Mouse (Mus musculus) cerebellum, adult (tissue): ENCODE data around the gene Lrrc1.
"Not testable (repeated sequence)": the region's sequence is repeated elsewhere in the genome, so short reads cannot be mapped to it uniquely, and the experiment has no call there.

ENCODE experiments used
- ATAC-seq: cut with Nextera tagmentation; 2 replicates; pipeline ENCODE4 v1.9.2; 2017; ENCODE audit warnings: mild to moderate bottlenecking, moderate library complexity, mixed read lengths; ENCODE audit not compliant: insufficient number of reproducible peaks, low FRiP score, low TSS enrichment

Lrrc1 gene

DNA sequence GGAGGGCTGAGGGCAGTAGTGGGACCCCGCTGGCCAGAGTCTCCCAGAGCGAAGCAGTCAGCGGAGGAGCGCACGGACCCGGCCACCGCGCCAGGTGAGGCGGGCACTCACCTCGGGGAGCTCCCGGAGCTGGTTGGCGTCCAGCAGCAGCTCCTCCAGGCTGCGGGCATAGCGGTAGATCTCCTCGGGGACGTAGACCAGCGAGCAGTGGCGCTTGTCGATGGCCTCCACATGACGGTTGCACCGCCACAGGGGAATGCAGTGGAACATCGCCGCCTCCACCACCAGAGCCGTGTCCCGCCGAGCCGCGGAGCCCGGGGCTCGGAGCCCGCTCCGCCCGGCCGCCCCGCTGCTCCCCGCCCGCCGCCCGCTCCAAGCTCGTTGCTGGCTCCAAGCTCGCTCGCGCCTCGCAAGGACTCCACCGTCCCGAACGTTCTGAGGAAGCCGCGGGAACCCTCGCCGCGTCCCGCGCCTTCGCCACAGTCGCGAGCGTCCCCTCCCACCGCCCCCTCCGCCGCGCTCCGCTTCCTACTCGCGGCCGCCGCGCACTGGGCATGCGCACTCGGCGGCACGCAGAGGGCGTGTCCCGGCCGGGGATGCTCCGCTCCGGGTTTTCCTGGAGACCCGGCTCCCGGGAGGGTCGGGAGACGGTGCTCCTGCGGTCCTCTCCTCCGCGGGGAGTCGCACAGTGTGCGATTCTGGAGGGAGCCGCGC lies at the start of gene Lrrc1:
Gene Lrrc1 (minus strand): TSS at position 517 of the 714 bp plus-strand sequence.
- peak; percentile 74 for ATAC-seq

DNA sequence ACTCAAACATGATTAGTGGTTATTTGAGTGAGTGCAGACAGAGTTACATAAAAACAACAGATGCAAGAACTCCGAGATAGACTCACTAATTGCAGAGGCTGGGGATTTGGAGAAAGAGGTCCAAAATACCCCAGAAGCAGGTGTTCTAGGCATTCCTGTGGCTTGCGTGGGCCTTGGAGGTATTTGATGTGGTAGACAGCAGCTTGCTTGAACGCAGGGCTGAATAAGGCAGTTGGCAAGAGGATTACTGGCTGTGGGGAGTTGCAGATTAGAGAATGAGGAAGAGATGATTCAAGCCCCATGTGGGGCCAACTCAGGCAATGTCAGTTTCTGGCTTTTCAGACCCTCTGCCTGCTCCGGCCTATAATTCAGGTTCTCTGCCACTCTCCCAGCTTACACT lies 47.8 kb upstream of the Lrrc1 start:
- ATAC-seq = no peak

DNA sequence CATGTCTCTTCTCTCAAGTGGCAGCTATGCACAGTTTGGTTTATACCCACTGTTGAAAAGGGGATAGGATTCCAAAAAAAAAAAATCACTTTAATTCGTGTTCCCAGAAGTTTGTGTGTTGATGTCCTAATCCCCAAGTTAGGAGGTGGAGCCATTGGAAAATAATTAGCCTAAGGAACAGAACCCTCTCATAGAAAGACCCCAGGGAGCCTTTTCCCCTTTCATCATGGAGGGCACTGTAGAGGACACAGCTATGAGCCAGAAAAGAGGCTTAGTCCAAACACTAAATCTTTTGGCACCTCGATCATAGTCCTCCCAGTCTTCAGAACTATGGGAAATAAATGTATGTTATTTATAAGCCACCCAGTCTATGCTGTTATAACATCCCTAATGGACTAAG lies 44.8 kb upstream of the Lrrc1 start:
- ATAC-seq = no peak

DNA sequence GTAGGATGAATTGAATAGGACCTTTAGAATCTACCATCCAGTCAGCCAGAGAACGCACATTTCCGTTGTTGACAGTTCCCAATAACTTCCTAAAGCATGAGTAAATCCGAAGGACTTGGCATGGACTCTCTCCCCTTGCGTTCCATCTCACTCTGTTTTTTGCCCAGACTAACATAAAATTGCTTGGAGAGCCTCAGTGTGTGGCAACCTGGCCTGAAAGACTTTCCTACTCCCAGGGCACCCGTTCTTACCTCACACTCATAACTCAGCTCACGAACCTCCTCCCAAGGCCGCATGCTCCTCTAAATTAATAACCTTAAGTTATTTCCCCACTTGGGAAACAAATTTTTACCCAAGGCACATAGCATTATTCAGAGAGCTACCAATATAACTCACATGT lies 42.9 kb upstream of the Lrrc1 start:
- ATAC-seq = no peak

DNA sequence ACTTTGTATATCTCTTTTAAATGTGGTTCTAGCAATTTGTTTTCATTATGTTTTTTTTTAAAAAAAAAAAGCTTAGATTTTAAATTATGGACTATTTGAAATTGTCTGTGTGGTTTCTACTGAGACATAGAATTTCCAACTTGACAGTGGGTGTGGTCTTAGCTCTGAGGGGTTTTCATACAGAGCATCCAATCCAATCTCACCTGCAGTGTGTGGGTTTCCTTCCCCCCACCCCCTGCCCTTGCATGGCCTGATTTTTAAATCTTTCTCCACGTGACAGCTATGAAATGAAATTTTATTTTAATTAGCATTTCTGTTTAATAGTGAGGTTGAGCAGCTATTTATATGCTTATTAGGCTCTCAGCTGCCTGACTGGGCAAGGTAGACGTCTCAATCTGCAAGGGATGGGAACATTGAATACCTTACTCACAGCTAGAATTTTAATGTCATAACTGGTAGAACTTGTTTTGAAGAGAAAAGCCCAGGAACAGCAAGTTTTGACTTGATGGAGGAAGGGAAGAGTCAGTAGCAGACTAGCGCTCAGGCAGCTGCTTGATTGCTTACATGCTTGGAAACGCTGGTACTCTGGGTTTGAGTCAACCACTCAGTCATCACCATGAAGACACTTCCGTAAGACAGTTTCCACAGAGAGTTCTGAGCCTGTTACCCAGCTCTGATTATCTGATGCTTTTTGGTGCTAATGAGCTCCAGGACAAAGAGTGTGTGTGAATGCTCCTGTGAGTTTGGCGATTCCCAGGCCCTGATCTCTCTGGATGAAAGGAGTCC lies 42.3 kb upstream of the Lrrc1 start:
- ATAC-seq = no peak

DNA sequence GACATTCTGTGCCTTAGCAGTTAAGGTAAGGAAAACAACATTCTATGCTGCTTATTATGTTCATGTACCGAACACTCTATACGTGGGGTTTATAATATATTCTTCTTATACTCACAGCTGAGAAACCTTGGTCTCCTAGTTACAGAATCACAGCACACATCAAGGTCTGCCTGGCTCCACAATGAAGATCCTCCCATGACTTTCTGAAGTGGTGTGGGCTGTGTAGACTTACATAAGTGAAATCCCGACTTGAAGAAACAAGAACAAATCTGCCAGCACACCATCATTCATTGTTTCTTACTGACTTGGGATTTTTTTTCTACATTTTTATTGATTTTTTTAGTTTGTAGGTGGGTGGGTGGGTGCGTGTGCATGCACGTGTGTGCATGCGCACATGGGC lies 40.1 kb upstream of the Lrrc1 start:
- no peak for ATAC-seq

DNA sequence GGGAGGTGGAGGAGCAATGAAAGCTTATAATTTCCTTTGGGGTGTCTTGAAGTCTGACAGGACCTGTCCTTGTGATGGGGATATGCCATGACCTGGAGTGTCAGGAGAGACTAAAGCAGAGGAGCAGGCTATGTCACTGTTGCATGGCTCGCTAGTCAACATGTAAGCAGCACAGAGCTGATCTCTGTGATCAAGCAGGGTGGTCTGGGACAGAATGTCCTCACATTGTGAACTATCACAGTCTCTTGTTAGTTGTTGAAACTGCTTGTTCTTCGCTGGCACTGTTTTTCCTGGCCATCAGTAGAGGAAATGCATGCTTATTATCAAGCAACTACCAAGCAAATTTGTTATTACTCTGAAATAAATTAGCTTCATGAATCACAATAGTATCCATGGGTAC lies 38.6 kb upstream of the Lrrc1 start:
- ATAC-seq = no peak

DNA sequence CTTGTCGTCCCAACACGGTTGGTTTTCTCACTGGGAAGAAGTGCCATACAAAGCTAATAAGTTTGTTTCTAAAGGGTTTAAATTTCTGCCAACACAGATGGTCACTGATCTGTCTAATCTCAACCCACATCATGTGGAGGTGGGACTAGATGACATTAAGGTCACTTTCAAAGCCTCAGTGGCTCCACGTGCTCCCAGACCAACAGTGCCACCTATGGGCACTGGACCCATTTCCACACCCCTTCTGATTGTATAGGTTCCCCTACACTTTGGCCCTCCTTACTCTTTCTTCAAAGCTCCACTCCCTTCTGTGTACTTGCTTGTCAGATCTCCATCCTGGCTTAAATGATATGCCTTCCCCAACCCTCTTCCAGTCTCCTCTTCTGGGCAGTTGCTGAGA lies 35.2 kb upstream of the Lrrc1 start:
- ATAC-seq = no peak

DNA sequence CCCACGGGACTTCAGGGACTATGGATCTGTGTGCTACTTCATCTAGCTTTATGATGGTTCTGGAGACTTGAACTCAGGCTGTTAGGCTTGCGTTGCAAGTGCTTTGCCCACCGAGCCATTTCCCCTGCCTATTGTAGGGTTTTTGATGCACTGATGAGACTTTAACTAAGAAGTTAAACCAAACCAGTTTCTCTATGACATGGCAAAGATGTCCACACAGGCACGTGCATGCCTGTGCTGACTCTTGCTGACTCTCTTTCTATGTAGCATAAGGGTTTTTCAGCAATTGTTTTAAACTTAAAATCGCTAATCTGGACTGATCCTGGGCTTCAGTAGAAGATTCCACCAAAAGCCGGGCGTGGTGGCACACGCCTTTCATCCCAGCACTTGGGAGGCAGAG lies 33.3 kb upstream of the Lrrc1 start:
- no peak for ATAC-seq

DNA sequence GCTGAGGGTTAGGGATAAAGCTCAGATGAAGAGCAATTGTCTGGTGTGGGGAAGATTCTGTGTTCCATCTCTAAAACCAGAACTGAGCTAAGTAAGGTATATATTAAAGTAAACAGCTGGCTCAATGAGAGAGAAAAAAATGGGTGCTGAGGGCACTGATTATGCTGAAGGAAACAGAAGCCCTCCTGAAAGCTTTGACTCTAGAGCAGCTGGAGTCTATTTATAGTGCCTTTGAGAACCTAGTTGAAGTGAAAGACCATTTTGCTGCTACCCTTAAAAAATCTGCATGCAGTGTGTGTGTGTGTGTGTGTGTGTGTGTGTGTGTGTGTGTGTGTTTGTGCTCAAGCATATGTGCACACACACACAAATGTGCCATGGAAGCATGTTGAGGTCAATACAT lies 32.7 kb upstream of the Lrrc1 start:
- ATAC-seq = no peak

DNA sequence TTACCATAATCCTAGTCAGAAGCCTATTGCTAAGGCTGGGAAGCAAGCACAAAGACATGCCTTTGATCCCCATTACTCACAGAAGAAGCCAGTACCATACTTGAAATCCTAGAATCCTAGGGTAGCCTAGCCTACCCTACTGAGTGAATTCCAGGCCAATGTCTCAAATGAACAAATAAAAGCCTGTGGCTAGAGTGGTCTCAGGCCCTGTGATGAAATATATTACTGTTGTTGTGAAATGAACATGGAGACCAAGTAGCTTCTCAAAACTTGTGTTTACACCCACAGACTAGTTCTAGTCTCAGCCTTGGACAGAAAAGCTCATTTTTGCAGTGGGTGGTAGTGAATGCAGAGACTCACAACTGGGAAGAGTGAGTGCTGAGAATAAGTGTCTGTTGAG lies 31.6 kb upstream of the Lrrc1 start:
- no peak for ATAC-seq

DNA sequence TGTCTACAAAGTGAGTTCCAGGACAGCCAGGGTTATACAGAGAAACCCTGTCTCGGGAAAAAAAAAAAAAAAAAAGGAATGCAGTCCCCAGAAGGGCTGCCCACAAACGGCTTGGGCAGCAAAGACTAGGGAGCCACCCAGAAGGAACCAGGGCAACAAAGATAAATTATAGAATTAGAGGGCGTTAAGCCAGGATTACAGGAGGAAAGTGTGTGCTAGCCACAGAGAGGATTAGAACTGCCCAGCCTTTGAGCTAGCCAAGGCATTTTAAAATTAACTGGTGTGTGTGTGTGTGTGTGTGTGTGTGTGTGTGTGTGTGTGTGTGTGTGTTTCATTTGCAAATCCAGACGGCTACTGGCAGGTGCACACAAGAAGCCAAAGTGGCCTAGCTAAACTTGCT lies 30.3 kb upstream of the Lrrc1 start:
- ATAC-seq = not testable (repeated sequence)

DNA sequence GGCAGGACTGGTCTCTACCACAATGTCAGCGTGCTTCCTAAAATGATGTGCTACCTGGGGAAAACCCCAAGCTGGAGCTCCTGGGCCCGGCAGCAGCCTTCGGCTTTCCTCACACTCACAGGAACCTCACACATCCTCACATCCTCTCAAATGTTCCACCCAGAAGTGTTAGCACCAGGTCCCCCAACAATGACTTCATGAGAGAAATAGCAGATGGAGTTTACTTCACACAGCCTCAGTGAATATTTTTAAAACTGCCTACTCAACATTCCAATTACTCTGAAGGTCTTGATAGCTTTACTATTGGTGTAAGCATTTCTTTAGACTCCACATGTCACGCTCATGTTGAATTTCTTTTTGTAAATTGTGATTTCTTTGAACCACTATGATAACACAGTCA lies 27.2 kb upstream of the Lrrc1 start:
- no peak for ATAC-seq

DNA sequence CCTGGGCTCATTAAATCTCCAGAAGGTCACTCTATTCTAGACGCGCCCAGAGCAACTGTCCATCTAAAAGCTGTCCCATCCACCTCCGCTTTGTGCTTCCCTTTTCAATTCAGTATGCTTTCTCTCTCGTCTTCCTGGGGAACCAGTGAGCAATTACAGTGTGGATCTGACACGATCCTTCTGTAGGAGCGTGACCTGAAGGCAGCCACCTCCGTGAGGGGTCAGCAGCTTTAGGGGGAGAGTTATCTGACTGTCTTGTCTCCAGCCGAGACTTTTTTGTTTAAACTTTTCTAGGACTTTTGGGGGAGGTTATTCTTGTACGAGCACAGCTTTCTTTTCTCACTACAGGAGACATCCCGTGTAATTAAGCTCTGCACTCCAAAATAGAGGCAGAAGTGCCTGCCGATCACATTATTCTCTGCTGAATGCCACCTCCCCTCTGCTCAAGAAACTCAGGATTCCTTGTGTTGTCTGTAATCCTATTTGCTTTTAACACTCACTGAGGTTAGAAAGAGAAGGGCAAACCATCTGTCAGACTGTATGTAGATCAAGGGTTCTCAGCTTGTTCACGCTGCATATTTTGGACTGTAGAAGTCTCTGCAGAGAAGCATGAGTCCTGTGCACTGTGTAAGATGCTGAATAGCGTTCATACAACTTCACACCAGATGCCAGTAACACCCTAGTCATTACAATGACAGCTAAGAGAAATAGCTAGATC lies 24.3 kb upstream of the Lrrc1 start:
- no peak for ATAC-seq

DNA sequence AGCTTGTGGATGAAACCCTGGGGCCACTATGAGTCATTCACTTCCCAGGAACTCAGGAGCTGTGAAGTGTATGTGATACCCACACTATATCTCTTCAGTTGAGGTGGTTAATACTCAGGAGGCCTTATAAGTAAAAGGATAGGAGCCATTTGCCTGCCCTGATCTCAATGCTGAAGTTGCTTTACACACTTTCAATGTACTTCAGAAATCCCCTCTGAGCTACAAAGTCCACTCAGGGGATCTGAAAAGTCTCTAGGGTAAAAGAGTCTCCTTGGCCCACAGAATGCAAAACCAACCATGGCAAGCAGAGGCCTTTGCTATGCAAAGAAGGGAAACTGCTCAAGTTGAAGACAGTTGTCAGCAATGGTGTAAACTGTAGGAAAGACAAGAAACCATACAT lies 17.2 kb upstream of the Lrrc1 start:
- ATAC-seq = no peak

DNA sequence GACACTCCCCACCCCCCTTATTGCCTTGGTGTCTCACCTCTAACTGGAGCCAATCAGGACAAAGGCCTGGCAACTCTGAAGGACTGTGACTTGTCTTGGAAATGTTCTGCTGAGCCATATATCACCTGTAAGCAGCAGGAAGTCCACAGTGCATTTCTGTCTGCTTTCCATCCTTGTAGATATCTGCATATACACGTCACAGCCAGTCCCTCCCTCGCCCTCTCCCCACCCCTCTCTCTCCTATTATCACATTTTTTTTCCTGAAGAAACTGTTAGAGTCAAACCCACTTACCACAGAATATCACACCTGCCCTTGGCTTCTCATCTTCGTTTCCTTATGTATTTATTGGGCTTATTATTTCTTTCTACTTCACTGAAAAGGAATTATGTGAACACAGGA lies 13.3 kb upstream of the Lrrc1 start:
- no peak for ATAC-seq

DNA sequence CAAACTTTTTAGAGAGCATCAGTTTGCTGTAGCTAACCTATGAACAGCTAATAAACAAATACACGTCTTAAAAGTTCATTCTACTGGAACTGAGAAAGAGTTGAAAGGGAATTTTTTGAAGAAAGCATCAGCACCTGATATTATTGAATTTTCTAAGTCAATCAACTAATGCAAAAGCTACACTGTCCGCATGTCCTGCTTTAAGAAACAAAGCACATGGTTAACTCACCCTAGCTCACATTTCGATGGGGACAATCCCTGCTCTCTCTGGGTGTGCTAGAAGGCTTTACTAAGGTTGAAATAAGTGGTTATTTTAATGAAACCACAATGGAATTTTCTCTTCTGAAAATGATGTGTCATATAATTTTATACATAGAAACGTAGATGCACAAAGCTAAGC lies 12.5 kb upstream of the Lrrc1 start:
- ATAC-seq = no peak

DNA sequence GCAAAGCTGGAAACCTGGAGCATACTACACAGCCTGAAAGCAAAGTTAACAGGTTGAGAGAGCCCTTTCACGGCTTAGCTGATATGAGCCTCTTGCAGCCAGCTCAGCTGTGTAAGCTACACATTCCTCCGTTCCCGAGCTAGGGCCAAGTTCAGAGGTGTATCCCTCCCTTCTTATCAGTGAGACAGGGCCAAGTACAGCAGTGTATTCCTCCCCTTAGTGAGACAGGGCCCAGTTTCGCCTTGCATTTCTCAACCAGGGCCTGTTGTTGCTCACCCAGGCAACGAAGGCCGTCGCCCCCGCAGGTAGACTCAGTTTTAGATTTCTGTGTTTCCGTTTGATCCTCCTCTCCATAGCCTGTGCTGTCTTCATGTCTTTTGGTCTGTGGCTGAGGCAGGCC lies 11.8 kb upstream of the Lrrc1 start:
- ATAC-seq = no peak

DNA sequence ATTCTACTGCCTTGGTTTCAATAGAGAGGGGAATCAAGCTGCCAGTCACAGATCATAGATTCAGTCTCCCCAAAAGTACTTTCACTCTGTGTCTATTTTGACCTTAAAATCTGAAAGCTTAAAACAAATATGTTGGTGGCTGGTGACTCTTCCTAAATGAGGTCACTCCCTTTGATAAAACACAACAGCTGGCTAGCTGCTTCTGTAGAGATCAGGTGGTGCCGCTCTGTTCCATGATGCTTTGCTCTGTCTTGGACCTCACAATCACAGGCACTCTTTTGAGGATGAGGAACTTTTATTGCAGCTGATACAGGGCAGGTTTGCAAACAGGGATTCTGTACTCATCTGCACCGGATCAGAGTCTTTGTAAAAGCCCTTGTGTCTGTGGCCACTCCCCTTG lies 8.8 kb upstream of the Lrrc1 start:
- no peak for ATAC-seq

DNA sequence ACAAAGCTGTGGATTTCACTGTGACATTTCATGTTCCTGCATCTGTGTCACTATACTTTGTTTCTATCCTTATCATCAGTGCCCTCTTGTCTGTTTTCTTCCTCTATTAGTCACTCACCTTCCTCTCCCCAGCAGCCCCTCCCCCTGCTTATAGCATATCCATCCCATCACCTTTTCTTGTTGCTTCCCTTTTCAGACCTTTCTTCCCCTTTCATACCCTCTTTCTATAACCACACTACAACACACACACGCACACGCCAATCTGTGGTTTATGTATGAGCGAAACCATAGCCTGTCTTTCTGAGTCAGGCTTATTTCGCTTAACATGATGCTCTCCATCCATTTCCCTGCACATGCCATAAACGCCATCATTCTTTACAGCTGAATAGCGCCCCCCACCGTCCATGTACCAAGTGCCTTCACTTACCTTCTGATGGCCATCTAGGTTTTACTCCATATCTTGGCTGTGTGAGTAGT lies 6.4 kb upstream of the Lrrc1 start:
- no peak for ATAC-seq

DNA sequence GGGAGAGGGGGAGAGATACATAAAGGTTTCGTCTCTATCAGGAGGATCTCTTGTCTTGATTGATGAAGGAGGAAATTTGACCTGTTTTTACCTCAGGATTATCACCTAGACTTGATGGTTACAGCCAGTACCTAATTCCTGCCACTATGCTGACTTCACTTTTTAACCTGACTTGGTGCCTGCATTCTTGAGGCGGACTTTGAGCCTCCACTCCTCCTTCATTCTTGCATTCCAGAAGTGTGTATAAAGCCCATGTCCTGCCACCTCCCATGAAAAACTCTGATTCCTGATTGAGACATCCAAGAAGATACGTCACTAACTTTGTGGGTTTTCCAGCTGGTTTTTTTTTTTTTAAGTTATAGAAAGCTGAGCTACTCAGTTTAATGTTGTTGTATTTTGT lies 1.3 kb upstream of the Lrrc1 start:
- ATAC-seq = no peak
